Mouse (Mus musculus): Measurements from ENCODE around the gene Ppt2. TPM values are rescaled to one million over a fixed set of nuclear protein-coding genes. Genes with fewer than 3 reads are reported as not detected.

The Ppt2 gene
- polyA plus RNA-seq, 1 experiment: 40.9 TPM

DNA sequence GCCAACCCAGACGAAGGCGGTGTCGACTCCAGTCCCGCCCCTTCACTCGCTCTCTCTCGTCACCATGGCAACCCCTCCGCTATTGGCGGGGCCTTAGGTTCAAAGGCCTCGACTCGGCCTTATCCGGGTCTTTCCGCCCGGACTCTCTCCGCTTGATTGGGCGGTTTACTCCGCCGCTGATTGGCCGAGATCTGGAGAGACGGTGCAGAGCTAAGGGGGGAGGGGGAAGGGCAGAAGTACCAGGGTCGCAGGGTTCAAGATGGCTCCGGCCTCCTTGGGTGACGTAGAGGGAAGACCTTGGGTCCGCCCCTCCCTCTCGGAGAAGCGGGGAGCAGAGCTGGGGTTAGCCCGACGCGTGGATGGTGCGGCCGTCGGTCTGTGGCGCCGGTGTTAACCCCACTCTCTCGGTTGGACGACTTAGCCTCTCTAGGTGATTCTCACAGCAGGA is 24.2 kb downstream of the Ppt2 start, which contains the start of gene Agpat1:
Gene Agpat1 (plus strand): TSS at position 202 of the 448 bp plus-strand sequence.
- DNase-seq: peak; percentile 95
- no peak for TF ChIP-seq CTCF (IDR thresholded peaks at IDR 0.05; ENCODE audit: insufficient read depth, low read length)
- TF ChIP-seq POLR2A (IDR thresholded peaks at IDR 0.05; ENCODE audit: borderline replicate concordance, extremely low read depth, low read depth, low read length): peak; percentile 97
- peak within 1 kb of the TSS; percentile 99 for H3K4me3 ChIP-seq (replicated peaks; ENCODE audit: extremely low read depth, low read depth, low read length)

DNA sequence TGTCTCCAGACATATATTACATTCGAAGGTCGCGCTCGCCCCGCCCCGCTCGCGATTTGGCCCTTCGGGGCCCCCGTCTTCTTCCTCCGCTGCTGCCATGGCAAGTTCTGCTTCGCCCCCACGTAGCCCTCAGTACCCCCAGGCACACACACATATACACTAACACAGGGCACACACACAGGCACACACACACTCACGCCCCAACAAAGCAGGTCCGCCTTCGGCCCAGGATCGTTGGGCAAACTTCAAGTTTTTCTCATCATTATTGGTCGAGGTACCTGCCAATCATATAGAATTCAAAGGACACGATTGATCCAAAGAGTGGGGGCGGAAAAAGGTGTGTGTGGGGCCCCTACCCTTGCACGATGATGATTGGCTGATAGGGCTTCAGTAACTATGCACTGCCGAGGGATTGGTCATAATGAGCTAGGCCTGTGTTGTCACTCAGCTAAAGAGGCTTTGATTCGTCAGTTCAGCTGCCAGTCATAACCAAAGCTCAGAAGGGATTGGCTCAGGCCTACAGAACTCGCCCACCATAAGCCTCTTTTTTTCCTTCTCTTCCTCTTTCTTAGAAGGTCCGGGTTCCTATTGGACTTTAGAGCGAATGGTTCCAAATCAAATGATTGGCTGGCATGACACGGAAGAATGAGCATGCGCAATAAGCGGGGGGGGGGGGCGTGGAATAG is 24.8 kb downstream of the Ppt2 start, which contains the start of gene Rnf5:
Gene Rnf5 (minus strand): TSS at position 316 of the 686 bp plus-strand sequence.
- peaks cover 12% of the 10 kb centered on the region for H3K4me1 ChIP-seq (ENCODE audit: control insufficient read depth, insufficient read depth, low read length)
- peak within 1 kb of the TSS; percentile 99 for H3K4me3 ChIP-seq (replicated peaks; ENCODE audit: extremely low read depth, low read depth, low read length)
- under 1% methylated on average over 30 of the region's 30 CpGs for WGBS
- TF ChIP-seq POLR2A (IDR thresholded peaks at IDR 0.05; ENCODE audit: borderline replicate concordance, extremely low read depth, low read depth, low read length) (peak; percentile 75; the same call in 1 of the 2 replicates), CTCF (IDR thresholded peaks at IDR 0.05; ENCODE audit: insufficient read depth, low read length) (no peak)
- DNase-seq: peak; percentile 95

More for the DNA sequence above, 24.2 kb downstream of the Ppt2 start, which contains the start of gene Agpat1:
- H3K4me1 ChIP-seq (ENCODE audit: control insufficient read depth, insufficient read depth, low read length): peaks cover 12% of the 10 kb centered on the region
- WGBS: under 1% methylated on average over 35 of the region's 35 CpGs

DNA sequence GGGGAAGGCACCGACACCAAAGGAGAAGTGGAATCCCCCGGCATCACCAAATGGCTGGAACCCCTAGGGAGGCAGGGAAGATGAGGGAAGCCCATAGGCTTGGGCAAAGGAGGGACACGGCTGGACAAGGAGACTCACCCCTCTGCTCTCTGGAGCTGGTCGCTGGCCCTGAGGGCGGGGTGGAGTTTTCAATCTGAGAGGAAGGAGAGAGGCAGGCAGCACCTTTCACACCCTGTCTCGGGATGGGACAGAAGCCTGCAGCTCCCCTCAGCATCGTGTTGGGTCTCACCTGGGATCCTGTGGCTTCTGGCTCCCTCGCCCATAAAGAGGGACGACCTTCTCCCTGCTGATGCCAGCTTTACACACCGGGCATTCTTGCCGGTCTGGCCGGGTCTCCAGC is 26.5 kb downstream of the Ppt2 start:
- 69% methylated on average over 12 of the region's 12 CpGs for WGBS
- H3K4me1 ChIP-seq (ENCODE audit: control insufficient read depth, insufficient read depth, low read length): peaks cover 11% of the 10 kb centered on the region
- DNase-seq: no peak
- H3K4me3 ChIP-seq (replicated peaks; ENCODE audit: extremely low read depth, low read depth, low read length): no peak overlapping the region
- TF ChIP-seq POLR2A (IDR thresholded peaks at IDR 0.05; ENCODE audit: borderline replicate concordance, extremely low read depth, low read depth, low read length): peak; percentile 9; the same call in 1 of the 2 replicates
- TF ChIP-seq CTCF (IDR thresholded peaks at IDR 0.05; ENCODE audit: insufficient read depth, low read length): no peak

DNA sequence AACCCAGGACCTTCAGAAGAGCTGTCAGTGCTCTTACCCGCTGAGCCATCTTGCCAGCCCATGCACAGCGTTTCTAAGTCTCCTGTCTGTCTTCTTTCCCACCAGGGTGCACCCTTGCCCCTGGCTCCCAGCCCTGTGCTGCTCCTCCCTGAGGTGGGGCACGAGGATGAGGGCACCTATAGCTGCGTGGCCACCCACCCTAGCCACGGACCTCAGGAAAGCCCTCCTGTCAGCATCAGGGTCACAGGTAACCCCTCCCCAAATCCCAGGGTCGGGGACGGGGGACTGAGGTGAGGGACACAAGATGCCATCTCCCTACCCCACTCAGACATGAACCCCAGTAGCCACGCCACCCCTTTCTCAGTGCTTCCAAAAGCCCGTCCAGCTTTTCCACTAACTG is 28.4 kb downstream of the Ppt2 start:
- no peak for DNase-seq
- no peak for TF ChIP-seq CTCF (IDR thresholded peaks at IDR 0.05; ENCODE audit: insufficient read depth, low read length)
- no peak for TF ChIP-seq POLR2A (IDR thresholded peaks at IDR 0.05; ENCODE audit: borderline replicate concordance, extremely low read depth, low read depth, low read length)
- Histone ChIP-seq H3K4me1 (ENCODE audit: control insufficient read depth, insufficient read depth, low read length) (peaks cover 6% of the 10 kb centered on the region; the same call in 1 of the 2 replicates), H3K4me3 (replicated peaks; ENCODE audit: extremely low read depth, low read depth, low read length) (no peak overlapping the region)
- WGBS: 67% methylated on average over 9 of the region's 9 CpGs

DNA sequence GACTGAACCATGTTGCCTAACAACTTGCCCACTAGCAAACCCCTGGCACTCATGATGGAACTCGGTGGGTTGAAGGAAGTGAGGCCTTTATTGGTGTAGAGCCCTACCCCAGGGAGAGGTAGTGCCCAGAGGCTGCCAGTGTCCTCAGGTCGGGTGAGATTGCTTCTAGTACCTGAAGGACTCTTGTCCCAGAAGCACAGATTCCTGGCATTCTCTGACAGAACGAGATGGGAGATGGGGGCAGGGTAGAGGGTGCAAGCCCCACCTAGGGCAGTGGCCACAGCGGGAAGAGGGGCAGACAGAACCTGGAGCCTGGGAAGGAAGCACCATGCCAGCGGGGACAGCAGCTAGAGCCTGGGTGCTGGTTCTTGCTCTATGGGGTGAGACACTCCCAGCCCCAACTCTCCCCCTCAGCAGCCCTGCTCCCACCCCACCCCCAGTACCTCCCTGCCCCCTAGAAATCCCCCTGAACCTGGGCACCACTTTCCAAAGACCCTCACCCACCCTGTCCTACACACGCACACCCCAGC is 30.7 kb downstream of the Ppt2 start, which contains the start of gene Ager:
Gene Ager (plus strand): TSS at position 297 of the 530 bp plus-strand sequence.
- WGBS: 19% methylated on average over 6 of the region's 6 CpGs
- peak within 1 kb of the TSS; percentile 31 for H3K4me3 ChIP-seq (replicated peaks; ENCODE audit: extremely low read depth, low read depth, low read length)
- DNase-seq: peak; percentile 74
- no peak for TF ChIP-seq CTCF (IDR thresholded peaks at IDR 0.05; ENCODE audit: insufficient read depth, low read length)
- TF ChIP-seq POLR2A (IDR thresholded peaks at IDR 0.05; ENCODE audit: borderline replicate concordance, extremely low read depth, low read depth, low read length): peak; percentile 86; the same call in 1 of the 2 replicates
- H3K4me1 ChIP-seq (ENCODE audit: control insufficient read depth, insufficient read depth, low read length): no peaks in the 10 kb centered on the region; the same call in 1 of the 2 replicates

DNA sequence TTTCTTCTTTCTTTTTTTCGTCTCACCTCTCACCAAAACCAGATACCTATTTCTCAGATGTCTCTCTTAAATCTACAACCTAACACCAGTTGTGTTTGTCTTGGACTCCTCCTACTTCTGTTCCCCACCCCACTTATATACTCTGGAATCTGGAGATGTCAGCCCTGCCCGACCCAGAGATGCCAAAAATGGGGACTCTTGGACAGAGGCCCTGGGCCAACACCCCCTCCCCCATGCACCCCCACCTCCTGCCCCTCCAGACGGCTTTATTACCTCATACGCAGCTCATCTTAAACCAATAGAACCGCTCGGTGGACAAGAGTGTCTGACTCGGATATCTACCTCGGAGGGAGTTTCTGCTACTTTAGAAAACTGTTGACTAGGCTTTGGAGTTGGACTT is 32.2 kb downstream of the Ppt2 start:
- H3K4me1 ChIP-seq (ENCODE audit: control insufficient read depth, insufficient read depth, low read length): no peaks in the 10 kb centered on the region
- TF ChIP-seq POLR2A (IDR thresholded peaks at IDR 0.05; ENCODE audit: borderline replicate concordance, extremely low read depth, low read depth, low read length) (no peak), CTCF (IDR thresholded peaks at IDR 0.05; ENCODE audit: insufficient read depth, low read length) (no peak)
- WGBS: 55% methylated on average over 8 of the region's 8 CpGs
- no peak for DNase-seq
- H3K4me3 ChIP-seq (replicated peaks; ENCODE audit: extremely low read depth, low read depth, low read length): no peak overlapping the region

DNA sequence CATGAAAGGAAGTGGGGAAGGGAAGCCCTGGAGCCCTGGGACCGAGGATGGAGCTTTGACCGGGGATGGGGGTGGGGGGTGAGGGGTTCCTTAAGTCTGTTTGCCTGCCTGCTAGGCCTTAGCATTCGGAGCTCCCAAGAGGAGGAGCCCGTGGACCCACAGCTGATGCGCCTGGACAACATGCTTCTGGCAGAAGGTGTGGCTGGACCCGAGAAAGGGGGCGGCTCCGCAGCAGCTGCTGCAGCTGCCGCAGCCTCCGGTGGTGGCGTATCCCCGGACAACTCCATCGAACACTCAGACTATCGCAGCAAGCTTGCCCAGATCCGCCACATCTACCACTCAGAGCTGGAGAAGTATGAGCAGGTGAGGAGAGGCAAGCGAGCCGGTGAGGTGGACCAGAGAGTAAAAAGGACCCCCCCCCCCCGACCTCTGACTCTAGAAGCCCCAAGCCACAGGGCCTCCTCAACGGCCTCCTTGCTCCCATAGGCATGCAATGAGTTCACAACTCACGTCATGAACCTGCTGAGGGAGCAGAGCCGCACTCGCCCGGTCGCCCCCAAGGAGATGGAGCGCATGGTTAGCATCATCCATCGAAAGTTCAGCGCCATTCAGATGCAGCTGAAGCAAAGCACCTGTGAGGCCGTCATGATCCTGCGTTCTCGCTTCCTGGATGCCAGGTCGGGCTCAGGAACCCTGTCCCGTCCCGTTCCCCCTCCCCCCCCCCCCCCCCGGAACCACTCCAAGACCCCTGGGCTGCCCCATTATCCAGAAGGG is 34.4 kb downstream of the Ppt2 start:
- no peak for DNase-seq
- TF ChIP-seq CTCF (IDR thresholded peaks at IDR 0.05; ENCODE audit: insufficient read depth, low read length) (no peak), POLR2A (IDR thresholded peaks at IDR 0.05; ENCODE audit: borderline replicate concordance, extremely low read depth, low read depth, low read length) (no peak)
- no peak overlapping the region for H3K4me3 ChIP-seq (replicated peaks; ENCODE audit: extremely low read depth, low read depth, low read length)
- H3K4me1 ChIP-seq (ENCODE audit: control insufficient read depth, insufficient read depth, low read length): 0 out of 2 replicates have a peak, but pooled peaks cover 3% of the 10 kb centered on the region
- WGBS: 48% methylated on average over 34 of the region's 34 CpGs

DNA sequence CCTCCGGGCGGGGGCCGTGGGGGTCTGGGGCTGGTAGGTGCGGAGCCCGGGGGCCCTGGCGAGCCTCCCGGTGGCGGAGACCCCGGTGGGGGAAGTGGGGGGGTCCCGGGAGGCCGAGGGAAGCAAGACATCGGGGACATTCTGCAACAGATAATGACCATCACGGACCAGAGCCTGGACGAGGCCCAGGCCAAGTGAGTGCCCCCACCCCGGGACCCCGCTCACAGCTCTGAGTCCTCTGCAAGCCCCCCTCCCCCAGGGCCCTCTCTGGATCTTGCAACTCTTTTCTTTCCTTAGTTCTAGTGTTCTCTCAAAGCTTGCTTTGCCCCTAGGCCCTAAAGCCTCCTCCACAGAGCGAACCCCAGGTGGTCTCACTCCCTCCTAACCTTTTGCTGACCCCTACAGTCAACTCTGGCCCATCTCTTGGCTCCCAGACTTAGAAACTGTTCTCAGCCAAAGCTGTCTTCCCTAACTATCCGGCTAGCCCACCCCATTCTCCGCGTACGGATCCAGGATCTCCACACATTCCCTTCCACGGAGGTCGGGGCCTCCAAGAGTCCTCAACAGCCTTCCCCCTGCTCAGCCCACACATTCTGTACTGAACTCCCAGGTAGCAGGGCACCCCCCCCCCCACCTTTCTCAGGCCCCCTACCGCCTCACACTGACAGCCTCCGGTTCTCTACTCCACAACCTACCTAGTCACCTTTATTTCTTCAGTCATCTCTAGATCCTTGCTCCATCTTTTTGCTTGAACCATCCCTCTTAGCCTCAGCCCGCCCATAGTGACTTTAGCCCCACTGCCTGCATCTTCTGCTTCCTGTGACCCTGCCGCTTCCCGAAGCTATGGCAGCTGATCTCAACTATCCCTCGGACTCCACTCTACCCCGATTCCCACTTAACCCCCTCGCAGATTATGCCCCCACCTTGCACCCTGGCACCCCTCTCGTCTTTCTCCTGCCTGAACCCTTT is 35.4 kb downstream of the Ppt2 start:
- peak; percentile 40 for DNase-seq
- WGBS: 1% methylated on average over 32 of the region's 32 CpGs
- no peak for TF ChIP-seq CTCF (IDR thresholded peaks at IDR 0.05; ENCODE audit: insufficient read depth, low read length)
- TF ChIP-seq POLR2A (IDR thresholded peaks at IDR 0.05; ENCODE audit: borderline replicate concordance, extremely low read depth, low read depth, low read length): 0 out of 2 replicates have a peak, but pooled peaks have one; percentile 32
- Histone ChIP-seq H3K4me3 (replicated peaks; ENCODE audit: extremely low read depth, low read depth, low read length) (peak overlapping the region; percentile 39), H3K4me1 (ENCODE audit: control insufficient read depth, insufficient read depth, low read length) (peaks cover 10% of the 10 kb centered on the region)
